Mouse (Mus musculus): ENCODE data around the gene Ccdc36.

Ccdc36 gene

DNA sequence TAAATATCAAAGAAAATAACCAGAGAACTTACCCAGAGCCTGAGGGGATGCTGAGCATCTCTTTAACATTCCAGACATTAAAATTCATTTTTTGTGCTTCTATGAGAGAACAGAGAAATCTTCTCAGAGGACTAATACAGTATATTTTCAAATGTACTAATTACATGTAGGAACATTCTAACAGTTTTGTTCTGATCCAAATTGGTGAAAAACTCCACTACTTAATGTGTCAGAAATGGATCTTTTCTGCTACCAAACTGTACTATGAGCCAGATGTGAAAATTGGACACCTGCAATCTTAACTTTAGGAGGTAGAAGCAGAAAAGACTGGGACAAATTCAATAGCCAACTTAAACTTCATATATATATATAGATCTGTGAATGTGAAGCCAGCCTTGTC lies at the start of gene Ccdc36:
Ccdc36 (minus strand) TSS at position 101 of the 400 bp plus-strand sequence.
- no peak for DNase-seq

DNA sequence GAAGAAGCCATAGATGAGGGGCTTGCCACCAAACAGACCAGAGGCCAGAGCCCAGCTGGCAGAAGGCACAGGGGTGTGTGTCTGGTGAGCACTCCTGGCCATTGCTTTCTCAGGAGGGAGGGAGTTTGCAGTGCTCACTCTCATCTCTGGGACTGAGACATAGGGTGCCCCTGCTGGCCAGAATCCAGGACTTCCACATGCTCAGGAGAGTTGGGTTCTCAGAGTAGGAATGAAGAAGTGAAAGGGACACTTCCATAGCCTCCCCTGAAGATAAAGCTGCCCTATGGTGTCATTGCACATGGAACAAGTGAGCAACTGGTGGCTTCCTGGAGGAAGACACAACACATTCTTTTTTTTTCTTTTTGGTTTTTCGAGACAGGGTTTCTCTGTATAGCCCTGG lies 46.2 kb upstream of the Ccdc36 start:
- no peak for DNase-seq

DNA sequence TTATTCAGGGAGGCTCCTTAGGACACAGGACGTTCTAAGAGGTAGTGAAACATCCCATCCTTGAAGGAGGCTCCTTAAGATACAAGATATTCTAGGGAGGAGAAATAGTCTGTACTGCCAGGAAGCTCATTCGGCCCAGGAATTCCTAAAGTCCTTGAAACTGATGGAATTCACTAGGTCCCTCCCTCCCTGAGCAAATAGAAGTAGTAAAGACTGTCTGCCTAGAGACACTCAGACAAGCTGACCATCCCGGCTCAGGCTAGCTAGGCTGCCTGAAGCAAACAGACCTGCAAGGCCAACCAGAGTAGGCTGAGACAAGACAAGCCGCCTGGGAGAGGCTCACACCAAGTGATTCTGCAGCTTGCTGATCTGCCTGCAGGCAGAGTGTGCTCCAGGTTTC lies 41.6 kb upstream of the Ccdc36 start:
- no peak for DNase-seq

DNA sequence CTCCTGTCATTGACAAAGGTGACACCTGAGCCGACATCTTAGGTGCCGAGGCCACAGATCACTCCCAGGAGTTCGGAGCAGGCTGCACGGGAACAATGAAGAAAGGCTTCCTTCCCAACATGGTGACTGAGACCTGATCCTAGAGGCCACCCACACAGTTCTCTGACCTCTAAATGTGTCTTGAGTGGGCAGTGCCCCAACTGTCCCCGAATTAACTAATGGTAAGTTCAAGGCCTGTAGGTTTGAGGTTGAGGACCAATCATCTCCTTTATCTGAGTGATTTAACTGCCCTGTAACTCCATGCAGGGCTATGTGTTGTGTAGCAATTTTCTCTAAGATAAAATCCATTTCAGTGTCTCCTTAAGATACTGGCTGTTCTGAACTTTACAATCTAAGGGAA lies 41.1 kb upstream of the Ccdc36 start:
- DNase-seq: no peak

DNA sequence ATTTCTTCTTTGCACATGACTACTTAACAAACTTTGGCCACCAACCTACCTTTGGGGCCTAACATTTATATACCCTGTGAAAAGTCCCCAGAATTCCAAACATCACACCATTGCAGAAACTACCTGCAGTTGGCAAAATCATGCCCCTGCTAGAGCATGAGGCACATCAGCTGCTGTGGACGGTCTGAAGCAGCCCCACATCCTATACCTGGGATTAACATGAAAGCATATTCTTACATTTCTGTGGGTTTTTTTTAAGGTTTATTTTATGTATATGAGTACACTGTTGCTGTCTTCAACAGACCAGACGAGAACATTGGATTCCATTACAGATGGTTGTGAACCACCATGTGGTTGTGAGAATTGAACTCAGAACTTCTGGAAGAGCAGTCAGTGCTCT lies 37.9 kb upstream of the Ccdc36 start:
- DNase-seq: no peak

DNA sequence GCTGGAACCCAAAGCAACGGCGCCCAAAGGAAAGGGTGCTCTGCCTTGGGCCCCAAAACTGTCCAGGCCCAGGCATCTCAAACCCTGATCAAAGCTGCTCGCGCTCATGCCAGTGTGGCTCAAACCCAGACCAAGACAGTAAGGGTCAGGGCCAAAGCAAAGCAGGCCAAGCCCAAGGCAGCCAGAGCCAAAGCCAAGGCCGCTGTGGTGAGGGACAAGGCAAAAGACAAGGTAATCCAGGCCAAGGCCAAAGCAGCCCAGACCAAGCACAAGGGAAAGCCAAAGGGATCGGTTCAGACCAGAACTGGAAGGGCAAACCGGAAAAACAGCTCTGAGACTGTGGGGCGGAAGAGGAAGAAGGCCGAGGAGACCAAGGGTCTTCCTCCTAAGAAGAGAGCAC lies 35.4 kb upstream of the Ccdc36 start:
- DNase-seq: no peak

DNA sequence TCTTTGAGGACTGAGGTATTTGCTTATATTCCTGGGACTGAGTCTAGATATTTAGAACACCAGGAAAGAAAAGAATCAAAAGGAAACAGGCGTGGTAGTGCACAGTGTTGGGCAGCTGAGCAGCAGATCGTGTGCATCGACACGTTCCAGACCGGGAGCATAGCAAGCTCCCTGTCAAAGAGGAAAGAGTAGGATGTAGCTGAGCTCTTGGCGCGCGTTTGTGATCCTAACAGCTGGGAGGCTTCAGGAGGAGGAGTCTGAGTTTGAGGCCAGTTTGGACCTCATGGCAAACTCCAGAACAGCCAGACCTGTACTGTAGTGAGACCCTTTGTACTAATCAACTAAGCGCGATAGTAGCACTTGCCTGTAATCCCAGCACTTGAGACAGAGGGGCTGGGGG lies 33.9 kb upstream of the Ccdc36 start:
- DNase-seq: no peak

DNA sequence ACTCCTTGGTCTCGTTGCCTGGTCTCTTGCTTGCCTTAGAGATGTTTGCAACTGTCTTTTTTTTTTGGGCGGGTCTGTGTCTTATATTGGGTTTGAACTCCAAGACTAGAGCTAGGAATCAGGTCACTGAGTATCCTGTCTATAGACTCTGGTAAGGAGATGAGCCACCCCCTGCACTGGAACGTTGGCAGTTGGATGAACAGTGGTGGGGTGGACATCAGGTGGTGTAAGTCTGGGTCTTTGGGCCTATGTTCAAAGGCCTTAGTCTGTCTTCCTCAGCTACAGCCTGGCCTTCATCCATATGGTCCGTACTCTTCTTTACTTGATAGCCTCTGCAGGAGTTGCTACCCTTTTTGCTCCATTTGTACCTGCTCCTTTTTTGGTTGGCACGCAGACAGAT lies 33.4 kb upstream of the Ccdc36 start:
- no peak for DNase-seq

DNA sequence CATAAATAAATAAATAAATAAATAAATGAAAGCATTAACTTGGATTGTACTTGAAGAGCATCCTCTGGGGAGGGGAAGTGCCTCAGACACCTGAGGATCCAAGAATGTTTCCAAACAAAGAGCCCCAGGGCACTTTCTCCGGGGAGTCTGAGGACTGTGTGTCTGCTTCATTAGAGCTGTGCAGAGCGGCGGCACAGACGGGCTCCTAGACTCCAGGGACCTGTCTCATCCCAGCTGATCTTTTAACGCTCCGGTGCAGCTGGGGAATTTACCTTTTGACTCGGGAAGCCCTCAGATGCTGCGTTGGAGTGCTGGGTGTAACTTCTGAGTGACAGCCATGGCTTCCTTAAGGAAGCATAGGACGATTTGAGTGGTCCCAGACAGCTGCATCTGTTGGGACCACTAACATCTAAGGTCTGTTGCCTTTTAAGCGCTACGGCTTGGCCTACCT lies 32.9 kb upstream of the Ccdc36 start, which contains the start of gene Klhdc8b:
Klhdc8b (minus strand) TSS at position 401 of the 451 bp plus-strand sequence.
- peak; percentile 32 for DNase-seq

DNA sequence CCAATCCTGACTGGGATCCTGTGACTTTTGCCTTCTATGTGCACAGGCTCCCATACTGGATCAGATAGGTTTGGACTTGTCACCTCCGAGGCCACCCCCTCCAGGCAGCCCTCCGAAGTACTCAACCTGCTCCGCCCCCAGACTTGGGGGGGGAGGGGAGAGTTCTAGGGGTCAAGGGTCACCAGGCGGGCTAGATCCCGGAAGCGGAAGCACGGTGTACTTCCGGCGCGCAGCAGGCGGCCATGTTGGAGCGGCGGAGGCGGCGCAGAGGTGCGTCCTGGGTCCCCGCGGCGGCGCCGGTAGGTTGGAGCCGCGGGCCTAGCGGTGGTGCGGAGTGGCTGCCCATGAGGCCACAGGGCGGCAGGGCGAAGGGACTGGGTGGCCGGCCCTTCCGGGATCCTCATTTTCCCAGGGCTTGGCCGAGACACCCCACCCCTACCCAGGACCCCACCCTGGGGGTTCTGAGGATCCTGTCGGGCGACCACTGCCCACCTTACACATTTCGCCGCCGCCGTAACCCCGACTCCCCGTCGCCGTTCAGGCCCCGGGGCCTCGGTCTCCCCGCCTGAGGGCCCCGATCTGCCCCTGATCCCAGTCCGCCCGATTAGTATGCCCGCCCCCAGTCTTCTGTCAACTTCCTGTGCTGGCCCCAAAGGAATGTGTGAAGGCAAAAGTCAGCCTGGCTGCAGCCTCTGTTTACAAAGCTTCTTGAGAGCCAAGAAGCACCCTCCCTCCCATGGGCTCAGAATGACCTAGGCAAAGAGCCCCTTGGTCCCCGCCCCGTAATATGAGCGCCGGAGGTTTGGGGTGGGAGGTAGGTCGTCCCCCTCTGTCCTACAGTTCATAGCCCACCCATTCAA lies 32.3 kb upstream of the Ccdc36 start, which contains the start of gene Ccdc71:
Ccdc71 (plus strand) TSS at position 209 of the 860 bp plus-strand sequence.
- DNase-seq: peak; percentile 88

DNA sequence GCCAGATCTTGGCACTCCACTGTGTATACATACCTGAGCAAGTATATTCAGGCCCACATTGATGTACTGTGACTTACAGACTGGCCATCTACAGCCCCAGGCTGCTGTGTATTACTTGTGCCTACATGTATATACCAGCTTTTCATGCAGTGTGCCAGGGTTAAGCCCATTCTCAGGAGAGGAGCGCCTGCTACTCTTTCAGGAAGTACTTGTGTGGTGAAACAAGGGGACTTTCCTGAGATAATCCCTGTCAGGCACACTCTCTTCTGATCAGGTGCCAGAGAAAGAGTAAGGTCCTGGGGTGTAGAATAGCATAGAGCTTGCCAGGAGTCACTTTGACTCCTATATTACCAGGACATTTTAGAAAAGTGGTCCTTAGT lies 31.6 kb upstream of the Ccdc36 start:
- no peak for DNase-seq

DNA sequence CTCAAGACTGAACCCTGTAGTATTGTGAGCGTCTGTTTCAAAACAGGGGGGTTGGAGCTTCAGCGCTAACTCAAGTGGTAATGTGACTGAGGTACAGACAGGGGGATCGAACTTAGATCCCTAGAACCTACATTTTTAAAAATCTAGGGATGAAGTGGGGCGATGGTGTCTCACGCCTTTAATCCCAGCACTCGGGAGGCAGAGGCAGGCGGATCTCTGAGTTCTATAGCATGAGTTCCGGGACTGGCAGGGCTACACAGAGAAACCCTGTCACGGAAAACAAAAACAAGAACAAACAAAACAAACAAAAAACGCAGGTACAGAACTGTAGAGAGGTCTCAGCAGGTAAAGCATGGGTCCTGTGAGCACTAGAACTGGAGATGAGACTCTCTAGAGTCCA lies 28.7 kb upstream of the Ccdc36 start:
- DNase-seq: no peak

DNA sequence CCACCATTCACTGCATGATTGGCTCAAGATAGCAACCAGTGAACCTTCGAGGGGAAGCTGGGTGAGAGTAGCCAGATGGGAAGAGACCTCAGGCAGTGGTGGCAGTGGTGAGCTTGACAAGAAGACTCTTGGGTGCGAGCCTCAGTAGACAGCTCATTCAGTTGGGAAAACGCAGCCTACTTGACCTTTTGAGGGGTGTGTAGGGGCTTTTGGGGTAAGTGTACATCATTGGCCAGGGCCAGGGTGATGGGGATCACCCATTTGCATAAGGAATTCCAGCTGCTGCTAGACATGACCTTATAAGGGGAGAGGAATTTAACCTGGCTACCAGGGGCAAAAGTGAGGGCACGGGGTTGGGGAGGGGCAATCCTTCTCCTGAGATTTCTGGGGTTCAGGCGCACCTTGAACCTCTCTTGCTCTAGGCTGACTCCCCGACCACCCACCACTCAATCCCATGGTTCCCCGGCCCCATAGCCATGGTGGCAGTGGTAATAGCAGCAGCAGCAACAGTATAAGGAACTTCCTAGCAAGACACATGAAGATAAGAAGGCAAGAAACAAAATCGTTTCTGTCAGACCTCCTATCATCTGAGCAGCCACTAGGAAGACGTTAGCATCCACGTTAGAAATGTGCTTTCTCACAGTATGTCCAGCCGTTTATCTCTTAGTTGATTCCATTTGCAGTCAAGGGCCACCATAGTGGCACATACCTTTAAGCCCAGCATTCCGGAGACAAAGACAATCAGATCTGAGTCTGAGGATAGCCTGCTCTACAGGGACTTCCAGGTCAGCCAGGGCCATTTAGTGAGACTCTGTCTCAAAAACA lies 27.7 kb upstream of the Ccdc36 start:
- DNase-seq: no peak

DNA sequence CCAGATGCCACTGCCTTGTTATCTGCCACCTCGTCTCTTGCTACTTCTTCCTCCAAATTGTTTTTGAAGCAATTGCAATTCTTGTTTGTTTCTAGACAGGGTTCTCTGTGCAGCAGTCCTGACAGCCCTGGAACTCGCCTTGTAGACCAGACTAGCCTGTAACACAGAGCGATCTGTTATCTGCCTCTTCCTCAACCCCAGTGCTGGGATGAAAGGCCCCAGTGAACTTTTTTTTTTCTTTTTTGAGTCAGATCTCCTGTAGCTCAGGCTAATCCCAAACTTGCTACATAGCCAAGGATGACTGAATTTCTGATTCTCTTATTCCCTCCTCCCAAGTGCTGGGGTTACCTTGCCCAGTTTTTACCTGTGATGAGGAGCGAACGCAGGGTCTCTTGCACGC lies 26.1 kb upstream of the Ccdc36 start:
- DNase-seq: no peak

DNA sequence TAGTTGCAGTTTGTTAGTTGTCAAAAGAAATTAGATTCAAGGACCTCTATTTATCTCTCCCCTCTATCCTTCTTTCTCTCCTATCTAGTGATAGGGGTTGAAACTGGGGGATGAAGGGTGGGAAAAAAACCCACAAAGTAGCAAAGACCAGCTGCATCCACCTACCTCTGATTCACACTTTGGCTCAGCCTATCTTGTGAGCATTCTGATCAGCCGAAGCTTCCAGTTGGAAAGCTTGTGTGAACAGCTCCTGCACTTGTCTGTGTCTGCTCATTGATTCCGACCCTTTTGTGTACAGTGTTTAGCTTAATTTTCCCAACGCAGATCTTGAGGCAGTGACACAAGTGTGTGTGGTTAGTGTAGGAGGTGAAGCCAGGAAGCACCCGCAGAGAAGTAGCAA lies 25.2 kb upstream of the Ccdc36 start:
- DNase-seq: no peak

DNA sequence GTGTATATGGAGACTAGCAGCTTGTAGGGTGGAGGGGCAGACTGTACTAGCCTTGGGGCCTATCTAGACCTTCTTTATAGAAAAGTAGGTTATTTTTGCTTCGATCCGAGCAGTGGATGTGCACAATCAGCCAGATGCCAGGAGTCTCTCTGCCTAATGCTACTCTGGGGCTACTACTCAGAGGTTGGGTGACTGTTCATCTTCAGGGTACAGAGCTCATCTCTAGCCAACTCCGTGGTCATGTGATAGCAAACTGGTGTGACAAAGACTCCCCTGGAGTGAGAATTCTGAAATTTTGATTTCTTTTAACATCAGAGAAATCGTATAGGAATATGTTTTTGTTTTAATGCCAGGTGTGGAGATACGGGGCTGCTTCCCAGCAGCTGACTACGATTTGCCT lies 24.6 kb upstream of the Ccdc36 start:
- no peak for DNase-seq

DNA sequence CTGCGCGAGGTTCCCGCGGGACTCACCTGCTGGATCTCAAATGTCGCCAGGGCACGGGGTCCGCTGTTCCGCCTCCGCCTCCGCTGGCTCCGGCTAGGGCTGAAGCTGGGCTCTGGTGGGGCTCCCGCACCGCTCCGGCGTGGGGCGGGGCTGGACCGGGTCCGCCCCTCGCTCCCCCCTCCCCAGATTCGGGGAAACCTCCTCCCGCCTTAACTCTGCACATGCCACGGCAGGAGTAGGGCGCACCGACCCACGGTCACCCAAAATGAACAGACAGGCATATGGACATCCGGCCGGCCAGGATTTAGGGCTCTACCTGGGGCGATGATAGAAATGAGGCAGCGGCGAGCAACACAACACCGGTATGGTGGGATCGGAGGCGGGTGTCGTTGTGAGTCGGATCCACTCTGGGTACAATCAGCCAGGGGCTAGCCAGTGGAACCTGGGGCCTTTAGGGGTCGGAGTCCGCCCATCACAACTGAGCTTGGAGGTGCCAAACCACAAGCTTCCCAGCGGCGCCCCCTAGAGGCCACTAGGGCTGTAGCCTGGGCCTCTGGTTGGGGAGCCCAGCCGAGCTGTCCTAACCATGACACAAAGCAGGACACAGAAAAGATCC lies 24.1 kb upstream of the Ccdc36 start:
- DNase-seq: peak; percentile 83

DNA sequence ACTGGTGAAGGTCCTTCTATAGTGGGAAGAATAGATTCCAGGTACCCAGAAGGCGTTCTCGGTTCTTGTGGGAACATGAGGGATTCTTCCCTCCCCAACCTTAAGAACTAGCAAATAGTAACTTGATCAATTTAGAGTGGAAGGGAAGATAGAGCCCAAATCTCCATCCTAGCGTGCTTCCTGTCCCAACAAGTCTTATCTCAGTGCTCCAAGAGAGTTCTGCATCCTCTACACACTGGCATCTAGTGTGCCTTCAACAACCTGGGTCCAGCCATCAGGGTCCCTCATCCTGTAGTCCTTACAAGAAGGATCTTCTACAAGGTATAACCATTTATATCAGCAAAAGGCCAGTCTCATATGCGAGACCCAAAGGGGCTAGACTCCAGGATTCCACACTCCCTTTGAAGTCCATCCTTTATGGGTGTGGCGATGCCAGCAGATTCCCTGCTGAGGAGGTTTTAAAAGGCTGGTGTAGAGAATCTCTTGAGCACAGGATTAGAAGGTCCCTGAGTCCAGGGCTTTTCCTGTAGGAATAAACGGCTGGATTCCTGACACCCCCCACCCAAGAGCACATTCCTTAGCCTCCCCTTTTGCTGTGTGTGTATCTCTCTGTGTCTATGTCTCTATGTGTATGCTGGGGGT lies 23.4 kb upstream of the Ccdc36 start:
- DNase-seq: no peak

DNA sequence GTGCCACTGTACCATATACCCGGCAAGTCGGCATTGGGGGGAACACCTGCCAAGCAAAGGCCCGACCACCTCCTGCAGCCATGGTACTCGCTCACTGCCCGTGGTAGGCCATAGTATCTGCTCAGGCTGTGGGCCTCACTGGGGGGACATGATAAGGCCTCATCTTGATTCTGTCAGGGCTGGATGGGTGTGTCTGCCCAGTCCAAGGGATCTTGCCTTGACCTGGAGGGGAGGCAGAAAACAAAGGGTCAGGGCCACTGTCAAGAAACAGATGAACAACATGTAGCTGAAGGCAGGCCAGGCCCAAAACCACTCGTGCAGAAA lies 22.8 kb upstream of the Ccdc36 start:
- DNase-seq: no peak

DNA sequence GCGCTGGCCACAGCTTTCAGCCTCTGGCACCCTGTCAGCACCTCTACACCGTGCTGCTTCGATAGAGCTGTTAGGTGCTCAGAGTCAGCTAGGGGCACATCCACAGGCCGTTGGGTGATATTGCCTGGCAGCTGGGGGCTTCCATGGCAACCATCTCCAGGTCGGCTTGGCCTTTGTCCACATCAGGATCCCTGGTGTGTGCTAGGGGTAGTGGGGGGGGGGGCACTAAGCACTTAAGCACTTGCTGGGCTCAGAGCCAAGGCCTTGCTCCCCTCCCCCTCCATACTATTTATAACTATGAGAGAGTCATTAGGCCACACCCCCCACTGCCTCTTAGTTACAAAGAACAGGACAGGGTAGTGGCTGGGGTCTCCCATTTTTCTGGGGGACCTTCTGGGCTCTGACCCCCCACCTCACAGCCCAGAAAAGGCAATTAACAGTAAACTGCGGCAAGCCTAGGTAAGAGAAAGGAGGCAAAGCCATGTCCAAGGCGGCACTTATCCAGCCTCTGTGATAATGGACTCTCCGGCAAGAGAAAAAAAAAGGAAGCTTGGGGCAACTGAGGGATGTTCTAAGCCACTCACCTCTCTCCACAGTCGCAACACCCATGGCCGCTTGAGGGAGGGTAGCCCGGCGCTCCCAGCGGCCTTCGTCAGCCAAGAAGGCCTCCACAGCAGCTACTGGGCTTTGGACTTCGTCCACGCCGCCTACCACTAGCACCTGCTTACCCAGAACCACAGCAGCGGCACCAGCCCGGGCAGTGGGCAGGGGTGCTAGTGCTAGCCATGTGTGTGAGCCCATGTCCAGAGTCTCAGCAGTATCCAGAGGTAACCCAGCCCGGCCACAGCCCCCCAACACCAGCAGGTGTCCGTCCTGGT lies 22.2 kb upstream of the Ccdc36 start:
- no peak for DNase-seq

DNA sequence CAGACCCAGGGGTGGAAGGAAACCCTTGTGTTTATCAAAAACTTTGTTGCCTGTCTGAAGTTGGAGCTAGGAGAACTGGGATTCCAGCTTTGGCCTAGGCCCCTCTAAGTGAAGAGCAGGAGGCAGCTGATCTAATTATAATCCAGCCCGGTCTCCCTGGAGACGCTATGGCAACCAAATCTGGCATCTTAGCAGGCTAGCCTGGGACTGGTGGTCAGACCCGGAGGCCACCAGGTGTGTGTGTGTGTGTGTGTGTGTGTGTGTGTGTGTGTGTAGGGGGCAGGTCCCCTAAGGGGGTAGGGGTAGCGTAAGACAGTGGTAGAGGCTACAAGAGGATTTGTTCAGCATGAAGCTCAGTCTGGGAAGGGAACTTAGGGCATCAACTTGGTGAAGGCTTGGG lies 21.6 kb upstream of the Ccdc36 start:
- no peak for DNase-seq

DNA sequence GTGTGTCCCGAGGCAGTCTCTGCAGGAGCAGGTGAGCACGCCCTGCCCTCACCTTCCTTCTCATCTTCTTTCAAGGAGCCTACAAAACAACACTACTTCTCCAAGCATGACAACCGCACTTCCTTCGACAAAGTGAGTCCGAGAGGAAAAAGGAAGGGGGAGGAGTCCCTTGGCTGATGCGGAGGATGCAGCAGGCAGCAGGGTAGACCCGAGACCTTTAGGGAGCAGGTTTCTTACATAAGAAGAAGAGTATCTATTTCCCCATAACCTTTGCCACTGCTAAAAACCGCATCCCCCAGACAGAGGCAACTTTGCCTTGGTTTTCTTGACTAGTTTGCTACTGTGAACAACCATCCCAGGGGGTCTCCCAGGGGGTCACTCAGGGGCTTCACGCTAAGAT lies 16.8 kb upstream of the Ccdc36 start:
- no peak for DNase-seq

All from kidney, adult 9 months (tissue).